Mouse (Mus musculus): ENCODE results near the gene Sf3b1.
"Not testable (repeated sequence)": the region's sequence is repeated elsewhere in the genome, so short reads cannot be mapped to it uniquely, and the experiment has no call there.

Gene Sf3b1

GRCm38 (mm10) chr1:55028512-55029249, 1.4 kb upstream of the Sf3b1 start:
- DNase-seq (ENCODE audit: low spot score), result no peak

GRCm38 (mm10) chr1:55027966-55028365, 685 bp upstream of the Sf3b1 start:
- no peak for DNase-seq (ENCODE audit: low spot score)

GRCm38 (mm10) chr1:55026444-55027252, 633 bp downstream of the Sf3b1 start:
- DNase-seq (ENCODE audit: low spot score), result no peak

GRCm38 (mm10) chr1:55025656-55026430, 1.4 kb downstream of the Sf3b1 start:
- no peak for DNase-seq (ENCODE audit: low spot score)

- DNase-seq (ENCODE audit: low spot score), result no peak
Observed at GRCm38 (mm10) chr1:55021907-55022306, 5.4 kb downstream of the Sf3b1 start.

- no peak for DNase-seq (ENCODE audit: low spot score)
Observed at GRCm38 (mm10) chr1:55012513-55012912, 14.8 kb downstream of the Sf3b1 start.

GRCm38 (mm10) chr1:55008313-55008712, 19.0 kb downstream of the Sf3b1 start:
- not testable (repeated sequence) for DNase-seq (ENCODE audit: low spot score)

GRCm38 (mm10) chr1:54993581-54993980, 33.7 kb downstream of the Sf3b1 start:
- no peak for DNase-seq (ENCODE audit: low spot score)

- no peak for DNase-seq (ENCODE audit: low spot score)
Observed at GRCm38 (mm10) chr1:54986248-54986647, 41.0 kb downstream of the Sf3b1 start.

- DNase-seq (ENCODE audit: low spot score), result no peak
Observed at GRCm38 (mm10) chr1:54985831-54986230, 41.5 kb downstream of the Sf3b1 start.

GRCm38 (mm10) chr1:54984154-54984553, 43.1 kb downstream of the Sf3b1 start:
- no peak for DNase-seq (ENCODE audit: low spot score)

- DNase-seq (ENCODE audit: low spot score), result no peak
Observed at GRCm38 (mm10) chr1:54983339-54983738, 43.9 kb downstream of the Sf3b1 start.

GRCm38 (mm10) chr1:54982636-54983035, 44.6 kb downstream of the Sf3b1 start:
- no peak for DNase-seq (ENCODE audit: low spot score)

GRCm38 (mm10) chr1:54979226-54979984, 47.9 kb downstream of the Sf3b1 start:
- no peak for DNase-seq (ENCODE audit: low spot score)

GRCm38 (mm10) chr1:54971687-54972404, 55.4 kb downstream of the Sf3b1 start:
- no peak for DNase-seq (ENCODE audit: low spot score)

- no peak for DNase-seq (ENCODE audit: low spot score)
Observed at GRCm38 (mm10) chr1:54966858-54967257, 60.4 kb downstream of the Sf3b1 start.

GRCm38 (mm10) chr1:54965159-54965995, 61.9 kb downstream of the Sf3b1 start:
- DNase-seq (ENCODE audit: low spot score), result no peak

GRCm38 (mm10) chr1:54961724-54962123, 65.6 kb downstream of the Sf3b1 start:
- no peak for DNase-seq (ENCODE audit: low spot score)

- no peak for DNase-seq (ENCODE audit: low spot score)
Observed at GRCm38 (mm10) chr1:54960613-54961165, 66.6 kb downstream of the Sf3b1 start.

- DNase-seq (ENCODE audit: low spot score), result no peak
Observed at GRCm38 (mm10) chr1:54958525-54958924, 68.8 kb downstream of the Sf3b1 start.
